Mouse (Mus musculus) liver, embryonic 14.5 days (tissue): Measurements from ENCODE around the gene Ssx2ip. TPM values are rescaled to one million over a fixed set of nuclear protein-coding genes. Genes with fewer than 3 reads are reported as not detected.

Source experiments
- ATAC-seq: fragments of 200-750 bp; cut with Nextera tagmentation; 2 replicates; pipeline ENCODE4 v1.8.0; 2017; ENCODE audit warnings: moderate number of reproducible peaks, mild to moderate bottlenecking, moderate library complexity; ENCODE audit not compliant: insufficient read depth
- DNase-seq, 3 experiments: peaks; one replicate each; pipeline ENCODE4 v3.0.0-alpha.2; 2012 to 2013; ENCODE audit warnings: low read depth in 3 of 3, low spot score in 3 of 3
- H3K27ac ChIP-seq: fragments of 300-500 bp; sonication (generic); 2 replicates; pipeline ENCODE4 v1.5.1; 2014; ENCODE audit warnings: moderate library complexity, mild to moderate bottlenecking, control low read depth, inconsistent platforms
- H3K27me3 ChIP-seq: fragments of 300-500 bp; sonication (generic); 2 replicates; pipeline ENCODE4 v1.6.1; 2014; ENCODE audit warnings: mild to moderate bottlenecking, low read length, moderate library complexity; ENCODE audit not compliant: control insufficient read depth, insufficient read depth
- H3K36me3 ChIP-seq: fragments of 300-500 bp; sonication (generic); replicated peaks from 2 replicates; pipeline ENCODE4 v1.6.1; 2014; ENCODE audit warnings: low read depth; ENCODE audit not compliant: control insufficient read depth, insufficient read depth
- H3K4me1 ChIP-seq, 2 experiments: fragments of 200-500 bp in 1 of 2; fragments of 300-500 bp in 1 of 2; sonication (generic) in 1 of 2; replicated peaks; 2 replicates each; pipeline ENCODE4 v1.6.1; 2012 to 2014; ENCODE audit warnings: antibody characterized with exemption in 1 of 2, inconsistent platforms in 1 of 2, low read length in 1 of 2; ENCODE audit not compliant: control insufficient read depth in 2 of 2, insufficient read depth in 2 of 2
- H3K4me2 ChIP-seq: fragments of 300-500 bp; sonication (generic); 2 replicates; pipeline ENCODE4 v1.6.1; 2014; ENCODE audit warnings: low read depth, mild to moderate bottlenecking, control low read depth, moderate library complexity
- H3K4me3 ChIP-seq, 2 experiments: fragments of 200-500 bp in 1 of 2; fragments of 300-500 bp in 1 of 2; sonication (generic) in 1 of 2; 2 replicates each; pipeline ENCODE4 v1.5.1; 2012 to 2014; ENCODE audit warnings: low read depth in 2 of 2, low read length in 2 of 2, mild to moderate bottlenecking in 2 of 2, control low read depth in 1 of 2, inconsistent platforms in 1 of 2, moderate library complexity in 1 of 2; ENCODE audit not compliant: insufficient read depth in 1 of 2
- H3K9ac ChIP-seq: fragments of 300-500 bp; sonication (generic); replicated peaks from 2 replicates; pipeline ENCODE4 v1.6.1; 2014; ENCODE audit warnings: mild to moderate bottlenecking, control low read depth, moderate library complexity
- H3K9me3 ChIP-seq: fragments of 300-500 bp; sonication (generic); 2 replicates; pipeline ENCODE4 v1.6.1; 2016; ENCODE audit warnings: low read length, mixed read lengths; ENCODE audit not compliant: control insufficient read depth
- CTCF ChIP-seq: IDR thresholded peaks from 2 replicates; pipeline ENCODE4 v1.5.1; 2016; ENCODE audit warnings: antibody characterized with exemption, low read depth, control low read depth
- EP300 ChIP-seq: IDR thresholded peaks from 2 replicates; pipeline ENCODE4 v1.6.1; 2016; ENCODE audit warnings: antibody characterized with exemption, low read depth
- WGBS: fragments of 180-500 bp; shearing (Covaris S2); extraction: QIAGEN DNeasy Blood & Tissue Kit; methylation state at CpG from one replicate; pipeline ENCODE4 v1.1.7; 2014; ENCODE audit not compliant: insufficient replicate concordance; 5-methylcytosine and 5-hydroxymethylcytosine counted together
- polyA plus RNA-seq, 2 experiments: library from polyadenylated mRNA; depleted of rRNA in 1 of 2; stranded (reverse) in 1 of 2; unstranded in 1 of 2; fragments of >200 nt; fragmentation: Nextera tagmentation in 1 of 2; extraction: Ambion mirVana in 1 of 2; gene quantifications; 2 replicates each; pipeline versions ENCODE4 v1.2.1 to v1.2.3; 2012 to 2014

Ssx2ip gene
- polyA plus RNA-seq, 2 experiments: 34.9 to 96.2 TPM

DNA sequence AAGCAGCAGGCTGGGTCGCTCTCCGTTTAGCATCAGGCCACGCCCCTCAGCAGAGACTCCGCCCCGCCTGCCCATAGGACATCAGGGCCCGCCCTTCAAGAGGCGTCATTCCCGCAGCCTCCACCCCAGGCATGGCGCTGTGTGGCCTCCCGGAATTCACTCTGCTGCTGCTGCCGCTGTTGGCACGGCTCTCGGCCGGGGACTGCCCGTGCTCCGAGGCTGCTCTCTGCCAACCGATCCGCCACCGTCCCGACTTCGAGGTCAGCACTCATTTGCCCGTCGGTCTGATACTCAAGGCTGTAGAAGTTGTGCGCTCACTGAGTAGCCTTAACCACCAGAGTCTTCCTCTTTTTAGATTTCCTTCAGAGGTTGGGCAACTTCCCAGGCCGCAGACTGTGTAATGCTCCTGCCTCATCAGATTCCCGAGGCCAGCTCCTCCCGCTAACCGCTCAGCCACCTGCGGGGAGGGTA lies 46.0 kb downstream of the Ssx2ip start:
- Histone ChIP-seq H3K27me3 (no peaks in the 10 kb centered on the region), H3K36me3 (no peaks in the 10 kb centered on the region), H3K4me3 (peak overlapping the region; percentile 61 to 80), H3K9ac (peak overlapping the region; percentile 72), H3K9me3 (no peaks in the 10 kb centered on the region), H3K27ac (peak overlapping the region; percentile 48), H3K4me2 (peak overlapping the region; percentile 78), H3K4me1 (peaks cover 9 to 10% of the 10 kb centered on the region in 2 experiments)
- WGBS: under 1% methylated on average over 29 of the region's 29 CpGs
- TF ChIP-seq EP300 (no peak), CTCF (peak; percentile 82)
- peak; percentile 98 for ATAC-seq
- DNase-seq: peak; percentile 79 to 85 (median 83)

- TF ChIP-seq CTCF (no peak), EP300 (no peak)
- Histone ChIP-seq H3K9me3 (no peaks in the 10 kb centered on the region), H3K4me3 (no peak overlapping the region), H3K4me2 (peak overlapping the region; percentile 78), H3K9ac (no peak overlapping the region), H3K27ac (no peak overlapping the region), H3K36me3 (no peaks in the 10 kb centered on the region), H3K27me3 (no peaks in the 10 kb centered on the region), H3K4me1 (peaks cover 9 to 10% of the 10 kb centered on the region in 2 experiments)
- no peak for DNase-seq
- ATAC-seq: no peak
- WGBS: 80% methylated on average over 5 of the region's 5 CpGs
Observed at GRCm38 (mm10) chr3:146451375-146451774, 46.9 kb downstream of the Ssx2ip start.

DNA sequence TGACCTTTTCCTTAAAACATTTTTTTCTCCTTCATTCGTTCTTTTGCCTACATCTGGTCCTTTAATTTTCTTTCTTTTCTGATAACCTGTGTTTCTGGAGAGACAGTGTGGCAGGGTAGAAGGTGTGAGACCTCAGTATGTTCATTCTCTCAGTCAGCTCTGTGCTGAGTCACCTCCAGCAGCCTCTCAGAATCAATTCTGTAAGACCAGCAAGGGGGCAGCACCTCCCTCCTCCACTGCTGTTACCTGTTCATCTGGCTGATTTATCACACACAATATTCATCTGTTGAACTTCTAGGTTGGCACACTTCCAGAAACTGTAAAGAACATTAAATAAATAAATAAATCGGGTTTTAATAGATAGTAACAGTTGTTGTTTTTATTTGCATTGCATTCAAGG lies 58.5 kb downstream of the Ssx2ip start:
- H3K27me3 ChIP-seq: no peaks in the 10 kb centered on the region
- H3K36me3 ChIP-seq: no peaks in the 10 kb centered on the region
- DNase-seq (no peak), ATAC-seq (no peak)
- no peak overlapping the region for H3K27ac ChIP-seq
- no peak overlapping the region for H3K9ac ChIP-seq
- TF ChIP-seq EP300 (no peak), CTCF (peak; percentile 26; the same call in 1 of the 2 replicates)
- no peak overlapping the region for H3K4me3 ChIP-seq
- no peaks in the 10 kb centered on the region for H3K4me1 ChIP-seq
- H3K4me2 ChIP-seq: no peak overlapping the region
- 44% methylated on average over 2 of the region's 2 CpGs for WGBS
- no peaks in the 10 kb centered on the region for H3K9me3 ChIP-seq

- Histone ChIP-seq H3K9me3 (no peaks in the 10 kb centered on the region), H3K9ac (no peak overlapping the region), H3K27me3 (no peaks in the 10 kb centered on the region), H3K27ac (no peak overlapping the region), H3K4me3 (no peak overlapping the region), H3K4me2 (no peak overlapping the region), H3K4me1 (no peaks in the 10 kb centered on the region), H3K36me3 (no peaks in the 10 kb centered on the region)
- DNase-seq (no peak), ATAC-seq (no peak)
- WGBS: 52% methylated on average over 2 of the region's 2 CpGs
- no peak for TF ChIP-seq EP300
- TF ChIP-seq CTCF: no peak
Observed at GRCm38 (mm10) chr3:146469226-146469625, 64.8 kb downstream of the Ssx2ip start.

- H3K4me1 ChIP-seq: no peaks in the 10 kb centered on the region
- H3K27ac ChIP-seq: no peak overlapping the region
- no peak overlapping the region for H3K4me3 ChIP-seq
- H3K9me3 ChIP-seq: no peaks in the 10 kb centered on the region
- no peaks in the 10 kb centered on the region for H3K27me3 ChIP-seq
- H3K4me2 ChIP-seq: no peak overlapping the region
- no peak for DNase-seq
- no peak for TF ChIP-seq EP300
- no peak for TF ChIP-seq CTCF
- no peak for ATAC-seq
- H3K36me3 ChIP-seq: no peaks in the 10 kb centered on the region
- WGBS: 66% methylated on average over 4 of the region's 4 CpGs
- H3K9ac ChIP-seq: no peak overlapping the region
Observed at GRCm38 (mm10) chr3:146472657-146473056, 68.2 kb downstream of the Ssx2ip start.
